Mouse (Mus musculus) CH12.LX (cell line): ENCODE measurements around the gene Ociad1. TPM values are rescaled to one million over a fixed set of nuclear protein-coding genes. Genes with fewer than 3 reads are reported as not detected.

ENCODE experiments used
- DNase-seq: peaks from one replicate; pipeline ENCODE4 v3.0.0-alpha.2; 2013; ENCODE audit errors: extremely low read depth
- H3K27ac ChIP-seq: 2 replicates; pipeline ENCODE4 v1.5.1; 2012; ENCODE audit warnings: low read depth, mild to moderate bottlenecking, control low read depth, moderate library complexity; ENCODE audit not compliant: insufficient read depth
- H3K27me3 ChIP-seq: replicated peaks from 2 replicates; pipeline ENCODE3; 2012; ENCODE audit warnings: inconsistent platforms
- H3K36me3 ChIP-seq, 2 experiments: replicated peaks in 1 of 2; 2 replicates each; pipeline versions ENCODE3 to v1.6.1; 2012; ENCODE audit warnings: inconsistent platforms in 1 of 2, low read length in 1 of 2, mild to moderate bottlenecking in 1 of 2, mixed read lengths in 1 of 2, moderate library complexity in 1 of 2; ENCODE audit not compliant: control insufficient read depth in 1 of 2, insufficient read depth in 1 of 2
- H3K4me1 ChIP-seq, 2 experiments: 2 replicates each; pipeline ENCODE4 v1.6.1; 2012; ENCODE audit warnings: inconsistent platforms in 1 of 2, moderate library complexity in 1 of 2; ENCODE audit not compliant: insufficient read depth in 2 of 2, control insufficient read depth in 1 of 2
- H3K4me2 ChIP-seq: 2 replicates; pipeline ENCODE4 v1.6.1; 2012; ENCODE audit warnings: low read depth, mild to moderate bottlenecking, control low read depth; ENCODE audit not compliant: poor library complexity, insufficient read depth, severe bottlenecking
- H3K4me3 ChIP-seq, 3 experiments: fragments of 150-350 bp in 1 of 3; sonication (generic) in 1 of 3; replicated peaks in 1 of 3; 2 replicates each; pipeline versions ENCODE3 to v1.5.1; 2011 to 2012; ENCODE audit warnings: low read depth in 2 of 3, low read length in 2 of 3, mild to moderate bottlenecking in 2 of 3, moderate library complexity in 2 of 3, control low read depth in 1 of 3, improper control_type of control experiment in 1 of 3, inconsistent platforms in 1 of 3, mixed read lengths in 1 of 3; ENCODE audit not compliant: poor library complexity in 1 of 3
- H3K79me2 ChIP-seq: replicated peaks from 2 replicates; pipeline ENCODE4 v1.6.1; 2012; ENCODE audit warnings: mild to moderate bottlenecking, moderate library complexity; ENCODE audit not compliant: control insufficient read depth, poor library complexity, insufficient read depth, severe bottlenecking; ENCODE audit errors: extremely low read depth
- H3K9ac ChIP-seq: 2 replicates; pipeline ENCODE4 v1.6.1; 2012; ENCODE audit warnings: low read depth, mild to moderate bottlenecking, control low read depth, moderate library complexity; ENCODE audit not compliant: insufficient read depth
- H3K9me3 ChIP-seq: replicated peaks from 2 replicates; pipeline ENCODE3; 2012; ENCODE audit warnings: low read length, inconsistent platforms, mixed read lengths
- BHLHE40 ChIP-seq: IDR thresholded peaks from 2 replicates; pipeline ENCODE4 v1.6.1; 2011; ENCODE audit warnings: mild to moderate bottlenecking, low read depth, low read length, improper control_type of control experiment
- CHD1 ChIP-seq: IDR thresholded peaks from 2 replicates; pipeline ENCODE4 v1.6.1; 2012; ENCODE audit warnings: low read depth, low read length, improper control_type of control experiment, inconsistent platforms
- CHD2 ChIP-seq: IDR thresholded peaks from 2 replicates; pipeline ENCODE4 v1.6.1; 2011; ENCODE audit warnings: low read length, improper control_type of control experiment
- E2F4 ChIP-seq: IDR thresholded peaks from 2 replicates; pipeline ENCODE4 v1.6.1; 2011; ENCODE audit warnings: low read depth, low read length, improper control_type of control experiment; ENCODE audit not compliant: insufficient replicate concordance
- ELF1 ChIP-seq: IDR thresholded peaks from 2 replicates; pipeline ENCODE4 v1.6.1; 2014; ENCODE audit warnings: low read depth, mild to moderate bottlenecking, inconsistent platforms, low read length, improper control_type of control experiment
- ETS1 ChIP-seq: conservative IDR thresholded peaks from 2 replicates; pipeline ENCODE4 v1.6.1; 2012; ENCODE audit warnings: low read depth, mild to moderate bottlenecking, inconsistent platforms, low read length, improper control_type of control experiment, moderate library complexity
- IRF4 ChIP-seq: IDR thresholded peaks from 2 replicates; pipeline ENCODE4 v1.6.1; 2014; ENCODE audit warnings: low read depth, mild to moderate bottlenecking, inconsistent platforms, low read length, improper control_type of control experiment
- JUN ChIP-seq: IDR thresholded peaks from 2 replicates; pipeline ENCODE4 v1.6.1; 2011; ENCODE audit warnings: low read depth, mild to moderate bottlenecking, low read length, improper control_type of control experiment, moderate library complexity; ENCODE audit not compliant: insufficient read depth
- JUND ChIP-seq: conservative IDR thresholded peaks from 2 replicates; pipeline ENCODE4 v1.6.1; 2011; ENCODE audit warnings: low read depth, low read length, improper control_type of control experiment
- KAT2A ChIP-seq: IDR thresholded peaks from 2 replicates; pipeline ENCODE4 v1.6.1; 2012; ENCODE audit warnings: low read length, improper control_type of control experiment, inconsistent platforms; ENCODE audit not compliant: insufficient replicate concordance
- MEF2A ChIP-seq: IDR thresholded peaks from 2 replicates; pipeline ENCODE4 v1.6.1; 2014; ENCODE audit warnings: low read depth, mild to moderate bottlenecking, inconsistent platforms, low read length, improper control_type of control experiment, borderline replicate concordance
- MXI1 ChIP-seq: IDR thresholded peaks from 2 replicates; pipeline ENCODE4 v1.6.1; 2011; ENCODE audit warnings: mild to moderate bottlenecking, low read depth, low read length, improper control_type of control experiment
- NRF1 ChIP-seq: IDR thresholded peaks from 2 replicates; pipeline ENCODE4 v1.6.1; 2014; ENCODE audit warnings: low read depth, mild to moderate bottlenecking, inconsistent platforms, low read length, improper control_type of control experiment, moderate library complexity
- PAX5 ChIP-seq: IDR thresholded peaks from 2 replicates; pipeline ENCODE4 v1.6.1; 2012; ENCODE audit warnings: low read length, inconsistent platforms, mixed read lengths
- POLR2A ChIP-seq: IDR thresholded peaks from 2 replicates; pipeline ENCODE4 v1.6.1; 2011; ENCODE audit warnings: low read depth, mild to moderate bottlenecking, improper control_type of control experiment, low read length
- POLR2AphosphoS2 ChIP-seq: IDR thresholded peaks from 2 replicates; pipeline ENCODE4 v1.6.1; 2011; ENCODE audit warnings: low read depth, low read length, improper control_type of control experiment
- RCOR1 ChIP-seq: conservative IDR thresholded peaks from 2 replicates; pipeline ENCODE4 v1.6.1; 2012; ENCODE audit warnings: low read depth, mild to moderate bottlenecking, inconsistent platforms, low read length, improper control_type of control experiment
- SIN3A ChIP-seq: IDR thresholded peaks from 2 replicates; pipeline ENCODE4 v1.6.1; 2012; ENCODE audit warnings: low read length, improper control_type of control experiment, inconsistent platforms
- TBP ChIP-seq: conservative IDR thresholded peaks from 2 replicates; pipeline ENCODE4 v1.6.1; 2011; ENCODE audit warnings: low read depth, low read length, improper control_type of control experiment
- USF1 ChIP-seq: IDR thresholded peaks from 2 replicates; pipeline ENCODE4 v1.6.1; 2014; ENCODE audit warnings: low read depth, mild to moderate bottlenecking, inconsistent platforms, low read length, improper control_type of control experiment
- ZC3H11A ChIP-seq: IDR thresholded peaks from 2 replicates; pipeline ENCODE4 v1.6.1; 2012; ENCODE audit warnings: low read depth, mild to moderate bottlenecking, inconsistent platforms, low read length, improper control_type of control experiment
- ZKSCAN1 ChIP-seq: IDR thresholded peaks from 2 replicates; pipeline ENCODE4 v1.6.1; 2012; ENCODE audit warnings: low read depth, inconsistent platforms, low read length, improper control_type of control experiment, borderline replicate concordance
- ZNF384 ChIP-seq: IDR thresholded peaks from 2 replicates; pipeline ENCODE4 v1.6.1; 2012; ENCODE audit warnings: low read depth, low read length, improper control_type of control experiment, inconsistent platforms
- dilution Hi-C: fragments of 300-500 bp; cut with MboI; formaldehyde crosslinking; loops from 2 replicates; pipeline ENCODE4 v1.14.3; 2020; ENCODE audit warnings: low sequenced_read_pairs; ENCODE audit not compliant: extremely low pct_unique_long_range_greater_than_20kb, extremely low pct_ligation_motif_present
- in situ Hi-C: fragments of 300-500 bp; cut with MboI; formaldehyde crosslinking; loops from 3 replicates; pipeline ENCODE4 v1.14.3; 2019; ENCODE audit warnings: low sequenced_read_pairs, low pct_ligation_motif_present, low pct_unique_long_range_greater_than_20kb, mixed read lengths
- polyA plus RNA-seq: library from polyadenylated mRNA; unstranded; fragments of >175 nt; gene quantifications from 2 replicates; pipeline ENCODE4 v1.2.1, GENCODE M21; 2012; ENCODE audit warnings: low read depth; ENCODE audit not compliant: insufficient read length
- total RNA-seq, 2 experiments: library from RNA; depleted of rRNA; stranded (reverse); fragments of 300-350 nt in 1 of 2; fragments of >200 nt in 1 of 2; gene quantifications; 2 replicates each; pipeline ENCODE4 v1.2.3; 2012 to 2014

Gene Ociad1
- total and polyA plus RNA-seq, 3 experiments: 153 to 329 (median 292) TPM

DNA sequence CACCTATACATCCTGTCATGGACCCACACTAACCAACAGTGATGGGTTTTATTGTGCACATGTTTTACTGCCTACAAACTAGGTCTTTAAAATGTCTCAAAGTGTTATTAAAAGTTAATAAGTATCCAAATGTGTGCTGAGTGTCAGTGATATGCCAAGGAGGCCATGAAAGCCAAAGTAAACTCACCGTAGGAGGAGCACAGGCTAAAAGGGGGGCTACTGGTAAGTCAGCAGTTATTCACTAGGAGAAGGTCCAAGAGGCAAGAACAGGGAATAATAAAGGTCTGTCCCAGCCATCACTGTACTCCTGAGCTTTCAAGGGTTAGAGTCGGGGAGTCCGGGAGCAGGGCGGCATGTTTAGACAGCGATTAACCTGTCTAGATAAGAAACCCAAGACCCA lies 43.9 kb downstream of the Ociad1 start:
- dilution Hi-C loops: no loop called here
- no peak for DNase-seq
- peaks cover 17 to 39% of the 10 kb centered on the region in 2 experiments for H3K4me1 ChIP-seq
- H3K36me3 ChIP-seq: no peaks in the 10 kb centered on the region
- no peaks in the 10 kb centered on the region for H3K27me3 ChIP-seq
- H3K4me2 ChIP-seq: no peak overlapping the region
- H3K4me3 ChIP-seq: no peak overlapping the region
- H3K9ac ChIP-seq: no peak overlapping the region
- in situ Hi-C loops: no loop called here
- TF ChIP-seq E2F4 (no peak), MXI1 (no peak), TBP (no peak), ZNF384 (no peak), POLR2AphosphoS2 (no peak)
- no peaks in the 10 kb centered on the region for H3K9me3 ChIP-seq
- H3K27ac ChIP-seq: no peak overlapping the region
- no peaks in the 10 kb centered on the region for H3K79me2 ChIP-seq

DNA sequence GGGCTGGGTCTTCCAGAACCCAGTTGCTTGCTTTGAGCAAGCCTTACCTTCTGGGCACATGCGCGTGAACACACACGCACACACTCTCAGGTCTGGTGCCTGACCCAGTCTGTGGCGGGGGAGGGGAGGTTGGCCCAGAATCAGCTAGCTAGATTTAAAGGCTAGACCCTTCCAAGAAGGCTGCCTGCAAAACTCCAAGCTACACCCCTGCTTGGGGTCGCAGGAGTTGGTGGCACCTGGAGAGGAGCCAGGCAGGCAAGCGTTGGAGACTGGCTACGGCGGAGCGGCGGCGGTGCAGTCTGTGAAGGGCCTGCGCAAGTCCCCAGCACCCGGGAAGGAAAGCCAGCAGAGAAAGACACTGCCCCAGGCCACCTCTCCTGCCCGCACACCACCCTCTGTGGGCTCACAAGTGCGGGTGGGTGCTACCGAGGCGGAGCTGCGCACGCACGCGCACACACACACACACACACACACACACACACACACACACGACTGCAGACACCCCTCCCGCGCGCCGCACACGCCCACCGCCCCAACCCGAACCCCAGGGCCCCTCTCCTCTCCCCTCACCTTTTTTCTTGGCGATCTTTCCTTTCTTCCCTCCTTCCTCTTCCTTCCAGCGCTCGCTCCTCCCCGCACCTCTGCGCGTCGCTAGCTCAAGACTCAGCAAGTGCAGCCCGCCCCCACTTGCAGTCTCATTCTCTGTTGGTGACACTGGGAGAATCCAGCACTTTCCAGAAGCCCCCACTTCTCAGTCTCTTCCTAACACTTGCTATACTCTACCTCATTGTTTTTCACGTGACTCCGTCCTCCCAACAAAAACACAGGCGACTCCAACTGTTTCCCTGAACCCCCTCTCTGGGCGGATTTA lies 45.6 kb downstream of the Ociad1 start:
- peak overlapping the region; percentile 65 for H3K4me2 ChIP-seq
- peak overlapping the region; percentile 22; the same call in 1 of the 2 replicates for H3K27ac ChIP-seq
- no peak for DNase-seq
- H3K4me1 ChIP-seq: peaks cover 30 to 43% of the 10 kb centered on the region in 2 experiments
- dilution Hi-C loops: no loop called here
- peak overlapping the region; percentile 73 for H3K9ac ChIP-seq
- H3K4me3 ChIP-seq: peak overlapping the region in 2 of 3 experiments; percentile 48 to 65
- H3K9me3 ChIP-seq: no peaks in the 10 kb centered on the region
- H3K36me3 ChIP-seq: no peaks in the 10 kb centered on the region
- H3K79me2 ChIP-seq: no peaks in the 10 kb centered on the region
- TF ChIP-seq NRF1 (peak; percentile 56; the same call in 1 of the 2 replicates), ELF1 (no peak), MEF2A (peak; percentile 13; the same call in 1 of the 2 replicates), BHLHE40 (peak; percentile 63), ZC3H11A (no peak), CHD2 (peak; percentile 50), IRF4 (no peak), E2F4 (no peak)
- TF ChIP-seq, all 38 proteins: peak for 4
- in situ Hi-C loops: no loop called here
- H3K27me3 ChIP-seq: no peaks in the 10 kb centered on the region

DNA sequence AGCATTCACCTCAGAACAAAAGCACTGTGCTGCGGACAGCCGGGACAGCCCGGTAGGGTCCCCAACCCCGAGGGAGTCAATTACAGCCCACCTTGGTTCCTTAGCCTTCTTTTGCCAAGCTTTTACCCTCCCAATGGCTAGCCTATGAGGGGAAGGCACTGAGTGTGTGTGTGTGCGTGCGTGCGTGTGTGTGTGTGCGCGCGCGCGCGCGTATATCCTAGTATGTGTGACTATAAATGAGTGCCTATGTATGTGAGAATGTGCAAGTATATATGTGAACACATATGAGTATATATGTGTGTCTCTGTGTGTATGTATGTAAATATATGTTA lies 46.2 kb downstream of the Ociad1 start:
- in situ Hi-C loops: no loop called here
- TF ChIP-seq CHD1 (no peak), BHLHE40 (no peak; the same call in 1 of the 2 replicates), PAX5 (no peak), KAT2A (no peak), IRF4 (no peak), USF1 (no peak), JUND (no peak), TBP (no peak), NRF1 (no peak), ZKSCAN1 (no peak), JUN (no peak), ETS1 (no peak), SIN3A (no peak), RCOR1 (no peak), POLR2A (no peak), MEF2A (no peak), E2F4 (no peak)

More for the DNA sequence above, 46.2 kb downstream of the Ociad1 start:
- no peaks in the 10 kb centered on the region for H3K27me3 ChIP-seq
- peak overlapping the region in 1 of 3 experiments; percentile 65 for H3K4me3 ChIP-seq
- no peaks in the 10 kb centered on the region for H3K9me3 ChIP-seq
- no peaks in the 10 kb centered on the region for H3K36me3 ChIP-seq
- DNase-seq: no peak
- dilution Hi-C loops: no loop called here
- H3K79me2 ChIP-seq: no peaks in the 10 kb centered on the region
- peak overlapping the region; percentile 73; the same call in 1 of the 2 replicates for H3K9ac ChIP-seq
- peaks cover 30 to 46% of the 10 kb centered on the region in 2 experiments for H3K4me1 ChIP-seq
- peak overlapping the region; percentile 65 for H3K4me2 ChIP-seq
- H3K27ac ChIP-seq: no peak overlapping the region
